Mouse (Mus musculus) layer of hippocampus, adult 6 months (tissue): ENCODE data around the gene Rhox3f. TPM values are rescaled to one million over a fixed set of nuclear protein-coding genes. Genes with fewer than 3 reads are reported as not detected.

Source experiments
- long read RNA-seq, 2 experiments: library from polyadenylated mRNA; unstranded; transcript quantifications; one replicate each; pipeline ENCODE4 v2.0.0; 2019 to 2020
- polyA plus RNA-seq: library from polyadenylated mRNA; unstranded; fragments of <200 nt; fragmentation: Nextera tagmentation; gene quantifications from 2 replicates; pipeline ENCODE4 v1.2.3, GENCODE M21; 2021

Rhox3f gene
- polyA plus RNA-seq, result not detected in 2 replicates
- long read RNA-seq, experiment 1, result 0 reads
- long read RNA-seq, experiment 2, result 0 reads

DNA sequence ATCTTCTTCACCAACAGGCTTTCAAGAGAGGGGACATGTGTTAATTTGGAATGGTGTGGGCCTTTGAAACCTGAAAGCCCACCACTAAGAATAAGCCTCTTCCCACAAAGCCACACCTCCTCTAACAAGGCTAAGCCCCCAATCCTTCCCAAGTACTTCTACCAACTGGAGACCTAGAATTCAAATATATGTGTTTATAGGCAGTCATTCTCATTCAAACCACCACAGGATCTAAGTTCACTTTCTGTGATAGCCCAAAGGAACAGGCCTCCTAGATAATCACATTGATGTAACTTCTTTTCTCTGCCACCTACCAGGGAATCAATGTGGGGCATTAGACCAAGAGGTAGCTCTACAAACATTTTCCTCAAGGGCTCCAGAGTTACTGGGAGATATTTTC, at the start of gene Rhox3f:
Rhox3f (plus strand) TSS at position 301 of the 400 bp plus-strand sequence.

DNA sequence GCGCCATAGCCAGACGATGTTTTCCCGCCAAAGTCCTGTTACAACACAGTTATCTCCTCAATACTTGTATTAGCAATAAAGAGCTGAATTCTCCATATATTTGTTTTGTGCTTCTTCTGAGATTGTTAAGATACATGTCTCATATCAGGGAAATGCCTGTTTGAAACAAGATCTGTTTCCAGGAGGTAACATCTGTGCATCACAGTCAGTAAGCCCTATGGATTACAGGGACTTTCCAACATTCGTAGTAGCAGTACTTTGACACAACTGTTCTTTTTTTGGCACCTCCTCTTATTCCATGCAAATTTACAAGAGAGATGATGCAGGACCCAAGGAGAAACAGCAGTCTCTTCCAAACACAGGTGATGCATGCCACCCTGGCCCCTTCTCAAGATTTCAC, 39.1 kb upstream of the Rhox3f start, which contains the start of gene Rhox3e:
Rhox3e (plus strand) TSS at position 301 of the 400 bp plus-strand sequence.

DNA sequence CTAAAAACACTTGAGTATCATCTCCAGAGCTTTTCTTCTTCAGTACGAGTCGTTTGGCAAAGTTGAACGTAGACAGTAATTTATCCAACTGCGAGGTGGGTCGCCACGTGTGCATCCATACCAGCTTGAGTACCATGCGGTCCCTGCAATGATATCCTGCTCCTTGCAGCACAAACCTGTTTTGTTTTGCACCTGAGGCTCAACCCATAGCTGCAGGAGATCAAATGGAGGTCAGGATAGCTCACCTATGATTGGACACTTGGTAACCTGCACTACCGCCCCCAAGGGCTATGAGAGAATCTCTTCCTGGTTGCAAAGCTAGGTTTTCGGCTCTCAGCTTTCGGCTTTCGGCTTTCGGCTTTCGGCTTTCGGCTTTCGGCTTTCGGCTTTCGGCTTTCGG, 23.7 kb upstream of the Rhox3f start, which contains the start of gene Rhox4e:
Rhox4e (plus strand) TSS at position 301 of the 400 bp plus-strand sequence.

DNA sequence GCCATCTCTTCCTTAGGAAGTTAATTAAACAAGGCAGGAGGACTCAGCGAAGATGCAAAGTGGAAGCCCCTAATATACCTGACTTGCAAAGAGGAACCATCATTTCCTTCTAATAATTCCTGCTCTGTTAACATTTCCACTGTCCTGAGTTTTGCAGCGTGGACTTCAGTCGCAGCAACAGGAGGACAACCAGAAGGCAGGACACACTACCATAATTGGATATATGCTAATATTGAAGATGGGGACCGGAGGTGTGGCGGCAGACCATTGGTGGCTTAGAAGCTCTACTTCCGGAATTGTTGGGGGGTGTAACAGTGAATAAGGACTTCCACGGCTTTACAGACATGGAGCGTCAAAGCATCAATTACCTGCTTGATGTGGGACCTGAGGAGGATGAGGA, 9.7 kb upstream of the Rhox3f start, which contains the start of gene Rhox2f:
Rhox2f (plus strand) TSS at position 301 of the 400 bp plus-strand sequence.

DNA sequence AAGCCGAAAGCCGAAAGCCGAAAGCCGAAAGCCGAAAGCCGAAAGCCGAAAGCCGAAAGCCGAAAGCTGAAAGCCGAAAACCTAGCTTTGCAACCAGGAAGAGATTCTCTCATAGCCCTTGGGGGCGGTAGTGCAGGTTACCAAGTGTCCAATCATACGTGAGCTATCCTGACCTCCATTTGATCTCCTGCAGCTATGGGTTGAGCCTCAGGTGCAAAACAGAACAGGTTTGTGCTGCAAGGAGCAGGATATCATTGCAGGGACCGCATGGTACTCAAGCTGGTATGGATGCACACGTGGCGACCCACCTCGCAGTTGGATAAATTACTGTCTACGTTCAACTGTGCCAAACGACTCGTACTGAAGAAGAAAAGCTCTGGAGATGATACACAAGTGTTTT, 26.8 kb downstream of the Rhox3f start, which contains the start of gene Rhox4f:
Rhox4f (minus strand) TSS at position 101 of the 400 bp plus-strand sequence.

DNA sequence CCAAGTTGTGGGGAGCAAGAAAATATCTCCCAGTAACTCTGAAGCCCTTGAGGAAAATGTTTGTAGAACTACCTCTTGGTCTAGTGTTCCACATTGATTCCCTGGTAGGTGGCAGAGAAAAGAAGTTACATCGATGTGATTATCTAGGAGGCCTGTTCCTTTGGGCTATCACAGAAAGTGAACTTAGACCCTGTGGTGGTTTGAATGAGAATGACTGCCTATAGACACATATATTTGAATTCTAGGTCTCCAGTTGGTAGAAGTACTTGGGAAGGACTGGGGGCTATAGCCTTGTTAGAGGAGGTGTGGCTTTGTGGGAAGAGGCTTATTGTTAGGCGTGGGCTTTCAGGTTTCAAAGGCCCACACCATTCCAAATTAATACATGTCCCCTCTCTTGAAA, 47.7 kb downstream of the Rhox3f start, which contains the start of gene Rhox3g:
Rhox3g (minus strand) TSS at position 101 of the 400 bp plus-strand sequence.

Other genes starting within 250 kb of the Rhox3f start
- gene Rhox3a2, start 201.0 kb upstream of the Rhox3f start, polyA plus RNA-seq, result not detected in 2 replicates
- gene Rhox4a2, start 190.1 kb upstream of the Rhox3f start, polyA plus RNA-seq, result not detected in 2 replicates
- not detected in 2 replicates for gene Rhox2b, start 168.9 kb upstream of the Rhox3f start, polyA plus RNA-seq
- gene Rhox4b, start 148.5 kb upstream of the Rhox3f start, polyA plus RNA-seq, result not detected in 2 replicates
- not detected in 2 replicates for gene Rhox2c, start 127.3 kb upstream of the Rhox3f start, polyA plus RNA-seq
- gene Rhox3c, start 122.4 kb upstream of the Rhox3f start, polyA plus RNA-seq, result not detected in 2 replicates
- not detected in 2 replicates for gene Rhox4c, start 100.7 kb upstream of the Rhox3f start, polyA plus RNA-seq
- not detected in 2 replicates for gene Rhox2d, start 87.6 kb upstream of the Rhox3f start, polyA plus RNA-seq
- gene Rhox4d, start 66.6 kb upstream of the Rhox3f start, polyA plus RNA-seq, result not detected in 2 replicates
- gene Rhox2e, start 50.5 kb upstream of the Rhox3f start, polyA plus RNA-seq, result not detected in 2 replicates
- gene Rhox3e, start 39.0 kb upstream of the Rhox3f start, polyA plus RNA-seq, result not detected in 2 replicates
- gene Rhox4e, start 23.6 kb upstream of the Rhox3f start, polyA plus RNA-seq, result not detected in 2 replicates
- not detected in 2 replicates for gene Rhox2f, start 9.6 kb upstream of the Rhox3f start, polyA plus RNA-seq
- not detected in 2 replicates for gene Rhox4f, start 26.7 kb downstream of the Rhox3f start, polyA plus RNA-seq
- not detected in 2 replicates for gene Rhox3g, start 47.6 kb downstream of the Rhox3f start, polyA plus RNA-seq
- not detected in 2 replicates for gene Rhox2g, start 62.5 kb downstream of the Rhox3f start, polyA plus RNA-seq
- not detected in 2 replicates for gene Rhox4g, start 70.3 kb downstream of the Rhox3f start, polyA plus RNA-seq
- not detected in 2 replicates for gene Rhox3h, start 87.8 kb downstream of the Rhox3f start, polyA plus RNA-seq
- gene Rhox2h, start 92.3 kb downstream of the Rhox3f start, polyA plus RNA-seq, result not detected in 2 replicates
- gene Rhox5, start 223.8 kb downstream of the Rhox3f start, polyA plus RNA-seq, result 0.20 and 0.55 TPM in 2 replicates
- gene Rhox6, start 245.9 kb downstream of the Rhox3f start, polyA plus RNA-seq, result not detected in 2 replicates